Mouse (Mus musculus) layer of hippocampus, adult 18-20 months (tissue): Measurements from ENCODE around the gene Chchd6. TPM values are rescaled to one million over a fixed set of nuclear protein-coding genes. Genes with fewer than 3 reads are reported as not detected.
A peak's percentile ranks its signal among the peaks of the same experiment; 100 is the strongest.

Experiments
- DNase-seq, 2 experiments: peaks; one replicate each; pipeline ENCODE4 v3.0.0; 2022; ENCODE audit warnings: low spot score in 2 of 2
- total RNA-seq, 2 experiments: library from RNA; stranded (reverse); gene quantifications; 2 replicates each; pipeline ENCODE4 v1.2.3; 2021

Chchd6 gene
- total RNA-seq, 2 experiments from 2014 or later: 69.6 to 76.4 TPM

- DNase-seq: no peak
Measured at GRCm38 (mm10) chr6:89455523-89456000, 139.9 kb downstream of the Chchd6 start.

DNA sequence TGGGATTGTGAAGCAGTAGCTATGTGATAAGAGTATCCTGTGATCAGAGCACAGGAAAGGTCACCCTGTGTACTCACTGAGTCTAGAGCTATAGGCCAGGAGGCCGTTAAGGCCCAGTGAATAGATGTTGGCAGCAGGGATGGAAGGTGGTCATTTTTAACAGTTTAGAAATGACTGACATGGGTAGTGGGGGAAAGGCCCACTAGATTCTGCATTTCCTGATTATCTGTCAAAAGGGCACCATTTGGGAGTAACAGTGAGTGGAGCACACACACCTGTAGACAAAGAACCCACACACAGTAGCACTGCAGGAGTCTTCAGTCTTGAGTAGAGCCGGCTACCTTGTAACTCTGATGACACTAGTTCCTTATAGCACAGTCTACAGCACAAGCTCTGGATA lies 141.0 kb downstream of the Chchd6 start:
- no peak for DNase-seq

DNA sequence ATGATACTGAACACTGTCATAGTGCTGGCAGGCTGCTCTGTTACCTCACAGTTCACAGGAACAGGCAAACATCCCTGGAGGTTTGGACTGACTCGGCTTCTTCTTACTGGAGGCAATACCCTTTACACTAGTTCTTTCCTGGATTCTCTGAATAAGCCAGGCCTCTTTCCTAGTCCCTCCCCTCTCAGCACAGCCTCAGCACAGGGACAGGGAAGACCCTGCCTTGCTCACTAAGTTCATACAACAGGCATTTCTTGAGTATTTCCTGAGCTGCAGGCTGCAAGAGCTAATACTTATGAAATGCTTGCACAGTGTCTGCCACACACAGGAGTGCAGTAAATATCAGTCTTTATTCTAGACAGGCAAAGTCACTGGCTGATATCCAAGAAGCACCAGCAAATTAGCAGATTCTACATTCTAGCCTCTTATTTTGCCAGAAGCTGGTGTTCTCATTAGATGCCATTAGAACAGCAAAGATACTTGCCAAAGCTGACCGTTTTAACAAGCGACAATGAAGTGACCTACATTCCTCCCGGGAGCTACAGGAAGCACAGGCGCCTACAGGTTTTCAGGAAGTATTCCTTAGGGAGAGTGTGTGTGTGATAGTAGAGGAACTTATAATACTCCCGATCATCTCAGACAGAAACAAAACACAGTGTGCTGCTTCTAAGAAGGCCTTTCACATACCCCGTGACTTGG lies 142.3 kb downstream of the Chchd6 start:
- peak in 1 of 2 experiments; percentile 53 for DNase-seq

- no peak for DNase-seq
Measured at GRCm38 (mm10) chr6:89452356-89452755, 143.1 kb downstream of the Chchd6 start.

DNA sequence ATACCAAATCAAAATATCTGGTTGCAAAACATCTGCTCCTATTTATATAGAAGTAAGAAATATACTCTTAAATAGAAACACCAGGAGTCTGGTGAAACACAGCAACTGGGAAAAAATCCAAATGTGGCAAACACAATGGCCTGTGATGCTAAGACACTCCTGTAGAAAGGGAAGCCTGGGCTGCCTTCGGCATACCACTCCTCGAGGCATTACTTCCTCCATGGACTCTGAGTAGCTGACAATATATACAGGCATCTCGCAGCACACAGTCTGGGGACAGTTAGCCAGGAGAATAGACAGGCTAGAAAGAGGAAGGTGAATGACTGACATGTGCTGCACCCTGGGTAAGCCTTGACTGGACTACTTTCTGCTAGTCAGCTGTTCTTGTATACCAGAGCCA lies 146.7 kb downstream of the Chchd6 start:
- no peak for DNase-seq

- no peak for DNase-seq
Measured at GRCm38 (mm10) chr6:89440671-89441070, 154.8 kb downstream of the Chchd6 start.

DNA sequence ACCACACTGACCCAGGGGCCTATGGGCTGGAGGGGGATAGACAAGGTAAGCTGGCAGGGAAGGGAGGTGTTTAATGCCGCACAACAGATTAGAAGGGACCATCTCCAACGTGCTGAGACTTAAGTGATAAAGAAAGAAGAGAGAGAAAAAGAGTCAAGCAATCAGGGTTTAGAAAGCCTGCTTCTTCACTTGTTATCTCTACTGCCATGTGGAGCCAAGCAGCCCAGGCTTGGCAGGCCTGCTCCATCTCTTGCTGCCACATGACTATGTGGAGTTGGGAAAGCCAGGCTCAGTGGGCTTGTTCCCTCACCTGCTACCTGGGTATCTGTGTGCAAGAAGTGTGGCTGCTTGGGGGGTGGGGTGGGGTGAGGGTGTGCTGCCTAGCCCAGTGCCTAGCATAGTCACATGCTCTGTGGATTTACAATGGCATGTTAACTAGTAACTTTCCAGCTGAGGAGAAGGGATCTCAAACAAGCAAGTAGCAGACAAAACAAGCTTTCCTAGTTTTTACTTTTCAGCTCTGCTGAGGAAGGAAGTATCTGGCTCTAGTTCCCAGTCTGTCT lies 163.5 kb downstream of the Chchd6 start:
- no peak for DNase-seq

- no peak for DNase-seq
Measured at GRCm38 (mm10) chr6:89430749-89431148, 164.7 kb downstream of the Chchd6 start.

DNA sequence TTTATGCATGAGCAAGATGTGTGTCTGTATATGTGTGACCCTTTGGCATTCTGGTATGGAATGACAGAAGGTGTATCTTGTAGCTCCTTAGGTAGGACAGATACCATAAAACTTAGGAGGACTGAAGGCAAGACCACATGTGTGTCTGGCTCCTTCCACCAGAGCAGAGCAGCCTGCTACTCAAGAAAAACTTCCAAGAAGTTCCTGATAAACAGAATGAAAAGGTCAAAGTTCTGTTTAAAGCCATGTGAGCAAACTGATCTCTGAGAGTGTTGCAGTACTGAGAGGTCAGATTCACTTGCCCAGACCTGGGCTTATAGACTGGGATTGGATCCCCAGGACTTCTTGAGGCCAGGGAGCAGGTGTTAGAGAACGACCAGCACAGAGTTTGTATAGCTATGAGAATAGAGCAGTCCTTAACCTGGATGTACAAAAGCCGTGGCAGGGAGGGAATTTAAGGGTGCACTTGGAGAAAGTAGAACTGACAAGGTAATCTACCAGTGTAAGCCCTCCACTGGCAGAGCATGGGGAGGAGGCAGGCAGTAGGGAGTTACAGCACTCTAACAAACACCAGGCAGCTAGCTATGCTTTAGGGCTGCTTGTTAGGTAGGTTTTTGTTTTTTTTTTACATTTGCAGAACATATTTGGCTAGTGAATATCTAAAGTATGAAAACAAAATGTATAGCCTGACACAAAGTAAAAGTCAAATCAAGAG lies 166.6 kb downstream of the Chchd6 start:
- no peak for DNase-seq

DNA sequence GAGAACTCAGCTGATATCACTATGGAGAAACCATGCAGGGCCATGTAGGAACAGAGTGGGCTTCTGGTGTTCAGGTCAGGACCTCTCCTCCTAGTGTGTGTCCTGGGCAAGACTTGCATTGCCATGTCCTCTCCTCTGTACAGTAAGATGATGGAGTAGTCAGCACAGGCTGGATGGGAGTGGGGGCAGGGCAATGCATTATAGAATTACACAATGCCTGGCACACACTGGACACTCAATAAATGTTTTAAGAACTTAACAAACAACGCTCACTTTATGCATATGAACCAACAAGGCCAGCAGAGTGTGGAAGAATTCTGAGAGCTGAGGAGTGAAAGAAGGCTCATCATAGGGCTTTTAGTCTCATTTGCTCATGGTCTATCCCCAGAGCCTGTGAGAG lies 171.0 kb downstream of the Chchd6 start:
- no peak for DNase-seq

- DNase-seq: no peak
Measured at GRCm38 (mm10) chr6:89422621-89423020, 172.8 kb downstream of the Chchd6 start.

- no peak for DNase-seq
Measured at GRCm38 (mm10) chr6:89421922-89422321, 173.5 kb downstream of the Chchd6 start.

DNA sequence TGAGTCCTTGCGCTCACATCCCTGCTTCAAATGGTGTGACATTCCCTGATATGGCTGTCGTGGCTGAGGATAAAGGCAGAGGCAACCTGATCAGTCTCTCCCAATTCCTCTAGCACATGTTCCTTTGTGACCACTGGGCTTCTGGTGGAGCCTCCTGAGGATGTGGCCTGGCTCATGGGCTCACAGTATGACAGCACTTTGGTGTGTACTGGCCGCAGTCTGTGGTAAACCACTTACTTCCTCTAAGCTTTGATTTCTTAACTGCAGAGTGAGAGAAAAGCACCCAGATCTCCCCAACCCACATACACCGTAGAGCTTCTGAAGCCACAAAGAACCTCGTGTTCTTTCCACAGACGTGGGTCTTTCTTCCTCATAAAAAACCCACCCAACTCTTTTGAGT lies 173.9 kb downstream of the Chchd6 start:
- DNase-seq: no peak

GRCm38 (mm10) chr6:89420756-89421155 lies 174.7 kb downstream of the Chchd6 start:
- no peak for DNase-seq

- no peak for DNase-seq
Measured at GRCm38 (mm10) chr6:89420110-89420509, 175.3 kb downstream of the Chchd6 start.

DNA sequence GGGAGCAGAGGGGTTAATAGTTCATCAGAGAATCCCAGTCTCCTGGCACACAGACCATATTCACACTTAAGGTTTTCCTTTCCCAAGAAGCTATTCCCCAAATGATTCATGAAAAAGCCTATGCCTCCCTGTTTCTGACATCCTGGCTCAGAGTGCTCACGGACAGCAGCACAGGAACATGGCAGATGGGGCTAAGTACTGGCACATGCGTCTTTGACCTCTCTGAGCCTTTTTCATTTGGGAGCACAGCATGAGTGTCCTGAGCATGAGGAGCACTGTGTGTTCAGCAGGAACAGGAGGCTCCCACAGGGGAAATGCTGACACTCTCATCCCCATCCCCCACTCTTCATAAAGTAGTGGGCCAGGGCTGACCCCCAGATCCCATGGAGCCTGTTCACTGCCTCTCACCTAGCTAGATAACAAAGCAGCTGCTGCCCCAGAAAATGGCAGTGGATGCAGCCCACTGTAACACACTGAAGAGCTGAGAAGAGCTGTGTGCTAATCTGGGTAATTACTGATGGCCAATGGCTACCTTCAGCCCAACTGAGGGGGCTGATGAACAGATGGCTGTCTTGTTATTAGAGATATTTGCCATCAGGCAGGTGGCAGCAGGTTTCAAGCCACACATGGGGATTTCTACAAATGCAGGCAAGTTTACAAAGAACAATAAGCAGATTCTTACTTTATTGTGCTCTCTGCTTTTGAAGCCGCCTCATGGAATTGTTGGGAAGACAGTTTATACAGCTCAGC lies 176.2 kb downstream of the Chchd6 start:
- DNase-seq: no peak

- peak; percentile 23 to 59 for DNase-seq
Measured at GRCm38 (mm10) chr6:89416030-89416595, 179.3 kb downstream of the Chchd6 start.

DNA sequence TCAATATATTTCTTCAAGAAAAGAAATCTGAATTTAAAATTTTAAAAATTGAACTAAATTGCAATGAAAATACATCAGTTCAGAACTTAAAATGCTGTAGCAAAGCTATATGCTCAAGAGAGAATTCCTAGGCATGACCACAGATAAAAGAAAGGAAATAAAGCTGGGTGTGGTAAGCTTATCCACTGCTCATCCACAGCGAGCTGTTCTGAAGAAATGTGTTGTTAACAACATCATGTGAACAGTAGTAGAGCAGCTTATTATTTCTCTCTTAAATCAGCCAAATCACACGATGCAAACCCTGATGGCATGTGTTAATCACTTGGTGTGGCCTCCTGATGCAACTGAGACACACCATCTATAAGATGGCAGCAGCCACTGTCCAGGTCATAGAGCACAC lies 180.4 kb downstream of the Chchd6 start:
- no peak for DNase-seq

- no peak for DNase-seq
Measured at GRCm38 (mm10) chr6:89414126-89414525, 181.3 kb downstream of the Chchd6 start.

- DNase-seq: no peak
Measured at GRCm38 (mm10) chr6:89413481-89413884, 182.0 kb downstream of the Chchd6 start.

GRCm38 (mm10) chr6:89412562-89412961 lies 182.9 kb downstream of the Chchd6 start:
- no peak for DNase-seq
